Mouse (Mus musculus): Measurements from ENCODE around the gene Caap1.

The Caap1 gene

DNA sequence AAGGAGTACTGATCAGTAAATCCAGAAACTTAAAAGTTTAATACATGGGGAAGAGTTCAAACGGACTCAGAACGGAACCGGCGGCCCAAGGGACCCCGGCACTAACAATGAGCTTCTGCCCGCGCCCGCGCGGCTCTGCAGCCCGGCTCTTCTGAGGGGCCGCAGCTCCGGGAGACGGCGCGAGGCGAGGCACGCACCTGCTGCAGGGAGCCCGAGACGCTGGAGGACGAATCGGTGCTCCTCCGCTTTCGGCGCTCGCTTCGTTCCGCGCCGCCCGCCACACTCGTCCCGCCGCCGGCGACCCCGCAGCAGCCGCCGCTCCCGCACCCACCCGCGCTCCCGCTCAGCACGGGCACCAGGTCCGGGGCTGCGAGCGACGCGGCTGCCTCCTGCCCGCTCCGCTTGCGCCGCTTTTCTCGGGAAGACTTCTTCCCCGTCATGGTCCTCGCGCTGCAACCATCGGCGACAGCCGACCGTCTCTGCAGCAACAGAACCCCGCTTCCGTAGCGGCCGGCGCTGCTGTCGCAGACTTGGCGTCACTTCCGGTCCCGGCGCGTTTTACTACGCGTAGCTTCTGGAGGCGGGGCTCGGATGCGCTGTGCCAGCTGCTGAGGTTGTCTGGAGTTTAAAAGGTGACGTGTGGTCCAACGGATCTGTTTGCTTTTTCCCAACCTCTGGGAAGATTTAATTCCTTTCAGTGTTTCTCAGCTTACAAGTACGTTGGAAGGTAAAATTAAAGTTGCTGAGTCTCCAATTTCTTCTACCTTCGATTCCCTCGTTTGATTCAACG, at the start of gene Caap1, which contains the start of gene Gm10306:
TSS of gene Caap1 (minus strand) at position 532 of the 790 bp plus-strand sequence.
TSS of gene Gm10306 (plus strand) at position 282 of the 790 bp plus-strand sequence.
- peak; percentile 98 for DNase-seq

DNA sequence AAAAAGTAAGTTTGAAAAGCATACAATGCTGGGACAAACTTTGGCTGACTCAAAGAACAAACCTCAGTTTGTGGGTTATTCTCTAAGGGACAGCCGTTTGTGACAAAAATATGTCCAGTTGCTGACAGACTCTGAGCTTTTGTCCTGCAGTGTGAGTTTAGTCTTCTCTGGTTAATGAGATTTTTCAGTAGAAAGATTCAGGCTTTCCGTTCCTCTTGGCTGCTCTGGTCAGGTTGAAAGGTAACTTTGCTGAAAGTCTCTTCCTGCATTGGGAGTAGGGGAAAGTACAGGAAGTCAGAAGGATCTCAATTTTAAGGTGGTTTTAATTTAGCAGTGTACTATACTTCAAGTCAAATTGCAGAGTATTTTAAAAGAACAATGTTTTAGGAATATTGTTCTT, 49.0 kb upstream of the Caap1 start:
- no peak for DNase-seq

DNA sequence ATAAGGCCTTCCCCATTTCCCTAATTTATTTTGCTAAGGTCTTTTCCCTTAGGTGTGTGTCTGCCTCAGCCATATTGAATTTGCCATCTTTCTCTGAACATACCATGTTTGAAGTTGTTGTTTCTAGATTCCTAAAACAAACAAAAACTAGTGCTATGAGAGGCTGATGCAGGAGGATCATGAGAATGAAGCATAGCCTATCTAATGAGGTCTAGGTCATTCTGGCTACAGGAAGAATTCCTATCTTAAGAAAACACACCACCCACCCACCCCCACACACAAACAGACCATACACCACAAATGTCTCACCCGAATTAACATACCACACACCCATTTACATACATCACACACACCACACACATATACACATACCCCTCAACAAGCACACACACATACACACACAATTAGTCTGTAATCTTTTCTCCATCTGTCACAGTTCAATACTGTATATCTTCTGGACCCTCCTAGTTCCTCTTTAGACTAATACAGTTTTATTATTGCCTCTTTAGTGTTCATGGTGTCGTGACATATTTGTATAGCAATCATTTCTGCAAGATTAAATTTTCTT, 47.9 kb upstream of the Caap1 start:
- DNase-seq, result no peak

DNA sequence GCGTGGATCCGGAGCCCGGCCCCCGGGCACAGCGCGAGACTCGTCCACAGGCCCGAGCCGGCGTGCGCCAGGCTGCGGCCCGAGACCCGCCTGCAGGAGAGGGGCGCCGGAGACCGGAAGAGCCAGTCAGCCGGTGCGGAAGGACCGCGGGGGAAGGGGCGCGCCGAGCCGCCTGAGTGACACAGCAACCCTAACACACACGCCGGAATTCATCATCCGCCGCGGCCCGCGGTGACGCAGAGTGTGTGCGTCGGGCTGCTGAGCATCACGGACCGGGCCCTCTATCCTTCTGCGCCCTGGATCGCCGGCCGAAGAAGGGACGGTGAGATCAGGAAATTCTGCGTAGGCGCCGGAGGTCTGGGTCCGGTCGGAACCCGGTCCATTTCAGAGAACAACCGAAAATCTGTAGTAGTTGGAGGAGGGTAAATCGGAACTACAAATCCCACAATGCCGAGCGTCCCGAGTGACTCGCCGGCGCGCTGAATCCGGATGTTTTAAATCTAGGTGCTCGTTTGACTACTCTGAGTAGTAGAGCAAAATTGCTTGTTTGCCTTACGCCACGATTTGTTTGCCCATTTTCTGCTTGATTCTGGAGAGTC, 46.5 kb upstream of the Caap1 start, which contains the start of gene Plaa:
TSS of gene Plaa (minus strand) at position 214 of the 599 bp plus-strand sequence.
- peak; percentile 90 to 96 for DNase-seq

DNA sequence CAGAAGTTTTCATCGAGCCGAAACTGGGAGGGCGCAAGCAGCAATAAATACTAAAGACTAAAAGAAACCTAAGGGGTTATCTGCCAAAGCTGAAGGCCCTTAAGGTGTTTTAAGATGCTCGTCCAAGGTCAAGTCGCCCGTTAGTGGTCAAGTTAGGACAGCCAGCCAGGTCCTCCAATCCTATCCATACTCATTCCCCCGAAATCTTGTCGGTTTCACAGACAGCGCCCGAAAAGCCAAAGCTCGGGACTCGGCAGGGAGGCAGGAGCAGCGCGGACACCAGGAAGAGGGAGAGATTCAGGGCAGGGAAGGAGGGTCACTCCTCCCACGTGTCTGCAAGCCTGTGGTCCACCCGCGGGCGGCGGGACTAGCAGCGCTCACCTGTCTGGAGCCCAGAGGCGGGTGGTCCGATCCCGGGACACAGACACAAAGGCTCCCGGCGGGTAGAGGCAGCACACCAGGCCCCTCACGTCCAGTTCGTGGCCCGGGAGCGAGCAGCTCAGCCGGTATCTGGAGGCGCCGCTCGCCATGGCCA, 46.0 kb upstream of the Caap1 start:
- DNase-seq, result no peak

DNA sequence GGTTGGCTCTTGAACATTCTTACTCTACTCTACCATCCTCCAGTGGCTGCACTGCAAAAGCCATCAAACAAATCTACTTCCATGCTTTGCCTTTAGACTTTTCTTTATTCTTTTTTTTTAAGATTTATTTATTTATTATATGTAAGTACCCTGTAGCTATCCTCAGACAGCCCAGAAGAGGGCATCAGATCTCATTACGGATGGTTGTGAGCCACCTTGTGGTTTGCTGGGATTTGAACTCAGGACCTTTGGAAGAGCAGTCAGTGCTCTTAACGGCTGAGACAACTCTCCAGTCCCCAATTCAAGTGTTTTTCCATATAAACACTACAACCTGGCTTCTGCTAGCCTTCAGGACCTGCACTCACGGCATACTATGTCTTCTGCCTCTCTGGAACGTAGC, 44.8 kb upstream of the Caap1 start:
- peak in 1 of 2 experiments; percentile 14 for DNase-seq

DNA sequence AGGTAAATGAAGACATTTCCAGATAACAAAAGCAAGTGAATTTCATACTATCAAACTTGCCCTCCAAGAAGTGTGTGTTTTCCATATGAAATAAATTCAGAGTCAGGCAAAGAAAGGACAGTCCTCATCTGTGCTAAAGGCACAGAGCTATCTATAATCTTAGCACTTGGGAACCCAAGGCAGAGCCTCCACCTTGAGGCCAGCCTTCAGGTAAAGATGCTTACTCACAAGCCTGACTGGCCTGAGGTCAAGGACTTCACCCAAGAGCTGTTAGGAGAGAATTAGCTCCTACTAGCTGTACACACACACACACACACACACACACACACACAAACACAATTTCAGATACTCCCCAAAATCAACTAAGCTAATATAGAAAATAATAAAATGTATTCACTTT, 36.1 kb upstream of the Caap1 start:
- no peak for DNase-seq

DNA sequence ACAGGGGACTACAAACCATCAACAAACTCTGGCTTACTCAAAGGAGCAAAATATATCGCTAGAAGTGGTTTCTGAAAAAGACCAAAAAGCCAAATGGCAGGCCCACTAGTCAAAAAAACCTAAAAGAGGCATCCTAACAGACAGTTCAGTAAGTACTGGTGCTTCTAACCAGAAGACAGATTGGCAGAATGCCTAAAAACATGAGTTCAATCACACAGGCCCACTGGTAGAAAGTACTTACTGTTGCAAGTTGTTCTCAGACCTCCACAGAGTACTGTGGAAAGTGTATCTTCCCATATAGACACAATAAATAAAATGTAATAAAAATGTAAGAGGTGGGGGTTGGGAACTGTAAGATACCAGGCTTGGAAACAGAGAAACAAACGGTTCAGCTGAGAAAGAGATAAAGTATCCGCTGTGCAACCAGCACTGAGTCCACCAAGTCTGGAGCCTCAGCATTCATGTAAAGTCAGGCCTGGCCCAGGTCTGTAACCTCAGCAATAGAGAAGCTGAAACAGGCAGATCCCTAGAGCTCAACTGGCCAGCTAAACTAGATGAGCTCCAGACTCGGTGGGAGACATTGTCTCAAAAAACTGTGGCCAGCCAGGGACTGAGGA, 35.3 kb upstream of the Caap1 start:
- no peak for DNase-seq

DNA sequence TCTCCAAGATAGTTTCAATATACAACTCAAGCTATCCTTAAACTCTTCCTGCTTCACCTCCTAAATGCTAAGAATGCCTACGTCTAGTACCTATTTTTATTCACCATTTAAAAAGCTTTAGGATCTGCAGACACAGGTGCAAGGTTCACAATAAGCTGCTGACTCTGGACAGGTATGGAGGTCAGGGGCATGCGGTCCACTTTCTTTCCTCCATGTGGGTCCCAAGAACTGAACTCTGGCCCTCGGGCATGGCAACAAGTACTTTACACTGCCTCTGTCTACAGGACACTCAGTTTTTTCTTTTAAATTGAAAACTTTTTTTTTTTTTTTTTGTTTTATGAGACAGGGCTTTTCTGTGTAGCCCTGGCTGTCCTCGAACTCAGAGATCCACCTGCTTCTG, 16.1 kb upstream of the Caap1 start:
- no peak for DNase-seq

DNA sequence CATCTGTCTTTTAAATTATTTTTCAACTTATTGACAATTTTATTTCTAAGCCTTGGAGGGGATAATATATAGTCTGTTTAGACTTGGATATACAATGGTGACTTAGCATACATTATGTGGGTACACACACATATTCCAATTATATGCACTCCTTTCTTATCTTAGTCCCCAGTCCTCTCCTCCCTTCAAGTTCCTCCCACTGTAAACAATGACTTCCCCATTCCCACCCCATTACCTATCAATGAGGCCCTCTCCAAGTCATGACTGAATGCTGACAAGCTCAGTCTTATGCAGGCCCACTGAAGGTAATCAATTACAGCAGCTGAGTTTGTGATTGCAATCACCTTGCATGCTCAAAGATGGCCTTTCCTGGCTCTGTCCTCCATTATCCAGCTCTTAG, 7.7 kb upstream of the Caap1 start:
- DNase-seq, result no peak

DNA sequence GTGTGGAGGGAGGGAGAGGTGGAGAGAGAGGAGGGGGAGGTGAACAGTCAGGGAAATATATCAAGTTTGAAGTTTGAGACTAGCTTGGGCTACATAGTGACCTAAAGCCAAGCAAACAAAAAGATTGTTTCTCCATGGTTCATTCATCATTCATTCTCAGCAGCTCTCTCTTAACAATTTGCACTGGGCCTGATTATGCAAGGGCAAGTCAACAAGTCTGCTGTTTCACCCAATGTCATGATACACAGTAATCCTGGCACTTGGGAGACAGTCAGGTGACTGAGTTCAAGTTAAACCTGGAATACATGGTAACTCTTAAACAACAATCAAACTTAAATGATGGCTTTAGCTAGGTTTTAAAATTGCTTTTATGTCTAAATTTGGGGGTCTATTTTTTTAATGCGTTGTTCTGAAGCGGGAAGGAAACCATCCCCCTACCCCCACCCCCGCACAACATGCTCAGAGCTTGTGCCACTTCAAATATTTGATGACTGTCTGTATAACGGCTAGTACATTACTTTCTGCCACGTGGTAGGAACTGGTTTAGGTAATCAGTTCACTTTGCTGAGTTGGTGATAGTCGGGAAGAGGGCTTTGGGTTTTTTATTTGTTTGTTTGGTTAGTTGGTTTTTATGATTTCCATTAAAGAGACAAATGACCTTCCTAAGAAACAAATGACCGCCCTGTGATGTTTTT, 5.5 kb upstream of the Caap1 start:
- DNase-seq, result no peak

DNA sequence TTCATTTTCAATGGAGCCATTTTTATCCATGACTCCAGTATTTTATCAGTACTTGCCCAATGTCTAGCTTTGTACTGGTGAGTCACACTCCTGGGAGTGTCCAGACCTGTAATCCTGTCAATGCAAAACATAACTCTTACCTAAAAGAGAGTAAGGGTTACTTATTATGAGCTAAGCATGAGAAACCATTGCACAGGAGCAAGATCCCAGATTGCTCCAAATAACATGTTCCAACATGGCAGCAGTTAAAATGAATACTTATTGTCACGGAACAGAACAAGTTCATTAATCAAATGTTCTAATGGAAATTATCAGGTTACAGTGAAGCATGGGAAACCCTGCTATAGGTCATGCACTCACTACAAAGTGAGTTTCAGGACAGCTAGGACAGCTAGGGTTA, 3.7 kb upstream of the Caap1 start:
- no peak for DNase-seq

DNA sequence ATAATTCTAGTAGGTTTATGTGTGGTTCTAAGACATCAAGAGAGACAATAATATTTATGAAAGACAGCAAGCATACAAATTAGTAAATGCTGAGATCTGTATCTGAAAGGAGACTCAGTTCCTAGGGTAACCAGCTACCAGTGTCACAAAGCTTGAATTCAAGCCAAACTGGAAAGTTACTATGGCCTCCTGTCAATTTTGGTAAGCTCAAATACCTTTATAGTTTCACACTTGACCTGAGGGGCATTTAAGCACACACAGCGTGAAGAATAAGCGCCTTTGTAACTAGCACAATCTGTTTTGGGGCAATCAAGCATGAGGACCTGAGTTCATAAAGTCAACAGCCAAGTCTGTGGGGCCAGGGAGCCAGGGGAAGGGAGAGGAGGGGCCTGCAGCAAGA, 2.7 kb upstream of the Caap1 start:
- DNase-seq, result no peak

DNA sequence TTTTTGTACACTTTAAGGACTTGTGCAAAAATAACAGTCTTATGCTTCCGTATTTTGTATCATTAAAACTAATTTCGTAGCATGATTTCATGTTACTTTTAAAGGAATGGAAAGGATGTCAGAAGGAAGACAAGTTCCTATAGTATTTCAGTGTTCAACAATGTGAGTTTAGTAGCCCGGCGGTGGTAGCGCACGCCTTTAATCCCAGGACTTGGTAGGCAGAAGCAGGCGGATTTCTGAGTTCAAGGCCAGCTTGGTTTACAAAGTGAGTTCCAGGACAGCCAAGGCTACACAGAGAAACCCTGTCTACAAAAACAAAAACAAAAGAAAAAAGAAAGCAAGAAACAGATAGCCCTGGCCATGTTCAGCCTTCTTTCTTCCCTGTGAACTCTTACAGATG, 549 bp upstream of the Caap1 start:
- DNase-seq, result peak; percentile 9 to 14

DNA sequence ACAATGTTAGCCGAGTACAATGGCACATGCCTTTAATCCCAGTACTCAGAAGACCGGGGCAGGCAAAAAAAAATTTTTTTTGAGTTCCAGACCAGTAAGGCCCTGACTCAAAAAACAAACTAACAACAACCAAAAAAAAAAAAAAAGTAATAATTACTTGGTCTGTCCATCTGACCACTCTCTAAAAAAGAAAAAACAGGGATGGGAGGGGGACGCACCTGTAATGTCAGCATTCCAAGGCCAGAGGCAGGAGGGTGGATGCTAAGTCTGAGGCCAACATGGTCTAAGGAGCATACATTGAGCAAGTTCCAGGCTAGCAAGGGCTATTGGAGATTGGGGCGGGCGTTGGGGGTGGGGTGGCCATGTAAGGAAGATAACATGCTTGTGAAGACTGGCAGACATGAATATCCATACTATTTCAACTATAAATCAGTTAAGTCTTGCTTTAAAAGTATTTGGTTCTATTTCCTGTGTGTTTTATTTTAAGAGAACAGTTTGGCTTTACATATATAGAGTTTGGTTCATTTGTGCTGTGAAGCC, 1.6 kb downstream of the Caap1 start:
- no peak for DNase-seq

DNA sequence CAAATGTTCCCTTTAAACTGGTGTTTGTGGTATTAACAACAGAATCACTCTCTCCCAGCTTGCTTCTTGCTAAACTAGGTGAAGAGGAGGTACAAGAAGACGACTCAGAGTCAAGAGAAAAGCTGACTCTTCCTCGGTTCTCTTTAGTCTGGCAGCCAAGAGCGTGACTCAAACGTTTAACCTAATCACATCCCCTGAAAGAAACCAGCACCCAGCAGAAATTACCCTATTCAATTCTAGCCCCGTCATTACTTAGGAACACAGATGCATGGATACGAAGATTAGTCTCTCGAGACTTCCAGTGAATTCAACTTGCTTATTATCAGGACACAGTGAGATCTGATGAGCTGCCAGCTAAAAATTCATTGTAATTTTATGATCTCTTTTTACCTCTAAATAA, 12.3 kb downstream of the Caap1 start:
- DNase-seq, result no peak

DNA sequence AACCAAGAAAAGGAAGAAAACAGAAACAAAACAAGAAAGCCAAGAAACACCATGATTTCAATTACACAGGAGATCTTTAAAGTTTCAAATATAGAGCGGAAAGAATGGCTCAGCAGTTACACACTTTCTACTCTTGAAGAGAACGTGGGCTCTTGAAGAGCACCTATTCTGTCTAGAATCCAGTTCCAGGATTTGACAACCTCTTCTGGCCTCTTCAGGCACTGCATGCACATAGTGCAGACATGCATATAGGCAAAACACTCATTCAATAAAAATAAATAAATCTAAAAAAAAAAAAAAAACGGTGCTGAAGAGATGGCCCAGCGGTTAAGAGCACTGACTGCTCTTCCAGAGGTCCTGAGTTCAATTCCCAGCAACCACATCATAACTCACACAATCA, 13.6 kb downstream of the Caap1 start:
- DNase-seq, result peak in 1 of 2 experiments; percentile 6

DNA sequence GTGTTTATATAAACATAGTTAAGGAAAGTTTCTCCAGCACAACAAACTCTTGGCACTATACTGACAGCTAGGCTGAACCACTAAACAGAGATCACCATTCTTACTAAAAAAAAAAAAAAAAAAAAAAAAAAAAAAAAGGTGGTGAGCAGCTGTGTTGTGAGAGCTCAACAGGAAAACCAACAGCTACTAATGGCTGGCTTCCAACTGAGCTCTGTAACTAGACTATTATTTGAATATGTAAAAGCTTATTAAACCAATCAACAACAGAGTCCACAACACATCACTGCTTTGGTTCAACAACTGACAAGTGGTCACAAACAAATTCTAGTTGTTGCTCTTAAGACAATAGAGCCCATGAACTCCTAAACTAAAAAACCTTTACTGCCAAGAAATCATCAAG, 23.4 kb downstream of the Caap1 start:
- DNase-seq, result no peak

DNA sequence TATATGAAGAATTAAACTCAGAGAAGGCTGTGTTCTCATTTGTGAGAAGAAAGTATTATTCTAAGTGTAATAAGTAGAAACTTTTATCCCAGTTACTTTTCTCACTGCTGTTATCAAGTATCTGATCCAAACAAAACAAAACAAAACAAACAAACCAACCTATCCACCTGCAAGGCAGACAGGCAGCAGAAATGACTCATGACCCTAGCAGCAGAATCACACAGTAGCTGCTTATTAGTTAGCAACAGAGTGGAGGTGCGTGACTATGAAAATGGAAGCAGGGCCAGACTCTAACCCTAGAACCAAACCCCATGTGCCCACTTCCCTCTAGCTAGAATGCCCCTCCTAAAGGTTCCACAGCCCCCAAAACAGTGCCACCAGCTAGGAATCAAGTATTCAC, 27.1 kb downstream of the Caap1 start:
- no peak for DNase-seq

DNA sequence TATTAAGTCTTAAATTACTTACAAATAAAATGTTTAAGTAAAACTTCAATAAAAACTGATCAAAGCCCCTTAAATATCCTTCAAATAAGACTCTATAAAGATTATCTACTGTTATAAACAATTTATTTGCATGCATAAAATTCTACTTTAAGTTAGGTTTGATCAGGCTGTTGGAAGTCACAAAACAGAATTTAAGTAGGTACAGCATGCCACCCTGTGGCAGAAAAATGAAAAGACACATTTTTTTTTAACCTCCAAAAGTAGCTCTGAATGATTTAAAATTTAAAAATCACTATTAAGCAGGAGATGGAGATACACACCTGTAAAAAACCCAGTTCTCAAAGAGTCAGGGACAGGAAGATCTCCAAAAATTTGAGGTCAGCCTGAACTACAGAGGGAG, 33.3 kb downstream of the Caap1 start:
- peak; percentile 7 to 34 for DNase-seq

DNA sequence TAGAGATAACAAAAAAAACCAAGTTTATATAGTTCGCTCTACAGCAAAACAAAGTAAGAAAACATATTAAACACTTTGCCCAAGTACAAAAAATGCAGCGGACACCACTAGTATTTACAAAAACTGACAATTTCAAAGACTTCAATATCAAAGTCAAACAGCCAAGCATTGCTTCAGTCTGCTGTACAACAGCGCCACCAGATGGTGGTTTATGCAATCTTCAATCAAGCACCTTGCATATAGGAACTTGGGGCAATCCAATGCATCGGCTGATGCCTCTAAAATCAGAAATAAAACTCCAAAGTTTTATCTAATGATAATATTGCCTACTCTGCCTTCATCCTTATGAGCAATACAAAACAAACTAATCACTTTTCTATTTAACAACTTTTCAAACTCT, 39.0 kb downstream of the Caap1 start:
- peak; percentile 73 to 82 for DNase-seq

DNA sequence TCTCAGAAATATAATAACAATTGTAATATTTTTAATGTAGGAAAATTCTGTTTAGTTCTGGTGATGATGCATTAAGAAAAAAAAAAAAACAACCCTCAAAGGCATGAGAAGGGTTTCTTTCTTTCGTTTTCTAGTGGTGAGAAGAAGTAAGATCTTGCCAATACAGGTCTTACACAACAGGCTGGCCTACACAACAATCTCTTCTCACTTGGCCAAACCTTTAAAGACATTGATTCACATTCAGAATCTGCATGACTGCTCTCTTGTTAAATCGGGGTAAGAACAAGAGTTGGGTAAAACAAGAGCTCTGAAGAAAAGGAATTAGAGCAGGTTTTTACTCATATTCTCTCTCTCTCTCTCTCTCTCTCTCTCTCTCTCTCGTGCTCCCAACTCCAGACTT, 41.2 kb downstream of the Caap1 start:
- DNase-seq, result no peak

All from cerebellum, postnatal 14 days (tissue).